Mouse (Mus musculus) hindbrain, embryonic 13.5 days (tissue): Measurements from ENCODE around the gene Fkbpl. TPM values are rescaled to one million over a fixed set of nuclear protein-coding genes. Genes with fewer than 3 reads are reported as not detected.

ENCODE experiments used
- polyA plus RNA-seq: library from polyadenylated mRNA; unstranded; fragments of >200 nt; fragmentation: Nextera tagmentation; extraction: Ambion mirVana; gene quantifications from 2 replicates; pipeline ENCODE4 v1.2.1, GENCODE M21; 2015

The Fkbpl gene
- polyA plus RNA-seq, 1 experiment from 2014 or later = 17.6 TPM

Other genes with a start within 250 kb of the Fkbpl start
- gene BC051142, start 245.9 kb upstream of the Fkbpl start, polyA plus RNA-seq = 3.6 and 4.1 TPM in 2 replicates
- gene Btnl4, start 167.4 kb upstream of the Fkbpl start, polyA plus RNA-seq = not detected in 2 replicates
- not detected in 2 replicates for gene Btnl6, start 127.4 kb upstream of the Fkbpl start, polyA plus RNA-seq
- 7.4 and 8.4 TPM in 2 replicates for gene Notch4, start 80.5 kb upstream of the Fkbpl start, polyA plus RNA-seq
- gene Gpsm3, start 55.0 kb upstream of the Fkbpl start, polyA plus RNA-seq = 3.2 and 4.9 TPM in 2 replicates
- 8.9 and 10.6 TPM in 2 replicates for gene Pbx2, start 53.5 kb upstream of the Fkbpl start, polyA plus RNA-seq
- 1.9 and 2.1 TPM in 2 replicates for gene Ager, start 46.9 kb upstream of the Fkbpl start, polyA plus RNA-seq
- gene Rnf5, start 41.1 kb upstream of the Fkbpl start, polyA plus RNA-seq = 299 and 301 TPM in 2 replicates
- 97.8 and 99.1 TPM in 2 replicates for gene Agpat1, start 40.5 kb upstream of the Fkbpl start, polyA plus RNA-seq
- gene Egfl8, start 28.8 kb upstream of the Fkbpl start, polyA plus RNA-seq = 11.7 and 12.9 TPM in 2 replicates
- gene Ppt2, start 16.3 kb upstream of the Fkbpl start, polyA plus RNA-seq = 21.7 and 22.7 TPM in 2 replicates
- 5.5 and 5.6 TPM in 2 replicates for gene Prrt1, start 15.2 kb upstream of the Fkbpl start, polyA plus RNA-seq
- gene Atf6b, start 2.4 kb downstream of the Fkbpl start, polyA plus RNA-seq = 117 and 122 TPM in 2 replicates
- gene Tnxb, start 25.8 kb downstream of the Fkbpl start, polyA plus RNA-seq = 0.09 TPM in 2 replicates
- 0.09 TPM in 1 of 2 replicates, not detected in the other for gene C4b, start 99.1 kb downstream of the Fkbpl start, polyA plus RNA-seq
- gene Cyp21a1, start 159.8 kb downstream of the Fkbpl start, polyA plus RNA-seq = not detected in 2 replicates
- 36.5 and 40.5 TPM in 2 replicates for gene Stk19, start 192.2 kb downstream of the Fkbpl start, polyA plus RNA-seq
- gene Dxo, start 192.3 kb downstream of the Fkbpl start, polyA plus RNA-seq = 68.9 and 69.6 TPM in 2 replicates
- gene Skiv2l, start 205.4 kb downstream of the Fkbpl start, polyA plus RNA-seq = 54.1 and 60.4 TPM in 2 replicates
- gene Nelfe, start 205.6 kb downstream of the Fkbpl start, polyA plus RNA-seq = 82.7 and 88.9 TPM in 2 replicates
- gene Cfb, start 217.8 kb downstream of the Fkbpl start, polyA plus RNA-seq = 1.9 TPM in 2 replicates
- gene Zbtb12, start 234.7 kb downstream of the Fkbpl start, polyA plus RNA-seq = 13.5 and 13.9 TPM in 2 replicates
- gene Gm20547, start 237.3 kb downstream of the Fkbpl start, polyA plus RNA-seq = 0.10 TPM in 1 of 2 replicates, not detected in the other